Mouse (Mus musculus) adrenal gland, adult 18-20 months (tissue): ENCODE data around the gene Creg2. TPM values are rescaled to one million over a fixed set of nuclear protein-coding genes. Genes with fewer than 3 reads are reported as not detected.
"Not testable (repeated sequence)": the region's sequence is repeated elsewhere in the genome, so short reads cannot be mapped to it uniquely, and the experiment has no call there.

Experiments used
- DNase-seq, 2 experiments: peaks; one replicate each; pipeline ENCODE4 v3.0.0; 2021 to 2022; ENCODE audit warnings: low spot score in 2 of 2
- long read RNA-seq, 2 experiments: library from polyadenylated mRNA; stranded (forward); transcript quantifications; one replicate each; pipeline ENCODE4 v2.0.0; 2021
- total RNA-seq, 2 experiments: library from RNA; stranded (reverse); gene quantifications; 1 replicate in 1 of 2; 2 replicates in 1 of 2; pipeline ENCODE4 v1.2.3; 2021

Gene Creg2
- total RNA-seq = under 1 TPM; 0.35 to 0.36 TPM
- long read RNA-seq, experiment 1 = 0 reads
- long read RNA-seq, experiment 2 = 0 reads

DNA sequence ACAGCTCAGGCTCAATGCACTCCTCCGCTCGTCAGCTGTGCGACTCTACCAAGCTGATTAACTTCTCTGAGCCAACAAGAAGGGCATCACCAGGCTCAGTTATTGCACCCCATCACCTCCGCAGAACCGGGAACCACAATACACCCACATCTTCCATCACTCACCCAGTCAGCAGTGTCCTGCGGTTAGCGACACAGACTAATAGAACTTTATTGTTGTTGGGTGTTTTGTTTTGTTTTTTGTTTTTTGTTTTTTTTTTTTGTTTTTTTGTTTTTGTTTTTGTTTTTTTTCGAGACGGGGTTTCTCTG is at the start of gene Creg2:
Creg2 (minus strand) TSS at position 234 of the 308 bp plus-strand sequence.
- no peak for DNase-seq

DNA sequence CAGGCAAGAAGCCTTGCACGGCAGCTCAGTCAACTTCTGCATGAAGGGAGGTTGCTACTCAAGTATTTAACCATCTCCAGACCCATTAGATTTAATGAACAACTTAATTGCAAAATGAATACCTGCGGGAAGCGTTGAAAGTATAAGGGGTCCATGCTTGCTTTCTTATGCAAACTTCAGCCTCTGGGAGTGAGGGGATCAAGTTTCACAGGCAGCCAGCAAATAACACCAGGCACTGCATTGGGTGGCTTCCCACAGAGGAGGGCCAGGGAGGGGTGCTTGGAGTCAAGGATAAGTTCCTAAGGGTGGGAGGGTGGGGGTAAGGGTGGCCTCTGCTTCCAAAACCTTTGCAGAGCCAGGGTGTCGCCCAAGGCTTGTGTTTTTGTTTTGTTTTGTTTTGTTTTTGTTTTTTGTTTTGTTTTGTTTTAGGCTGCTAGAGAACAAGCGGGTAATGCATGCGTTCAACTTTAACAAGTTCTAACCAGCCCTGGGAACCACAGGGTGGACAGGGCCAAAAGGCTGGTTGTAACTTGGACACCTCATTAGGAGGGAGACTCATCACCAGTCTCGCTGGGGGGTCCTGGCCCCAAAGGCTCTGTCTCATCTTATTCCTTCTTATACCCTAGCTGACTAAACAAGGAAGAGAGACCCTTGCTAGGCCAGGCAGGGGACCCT is 49.5 kb upstream of the Creg2 start:
- no peak for DNase-seq

DNA sequence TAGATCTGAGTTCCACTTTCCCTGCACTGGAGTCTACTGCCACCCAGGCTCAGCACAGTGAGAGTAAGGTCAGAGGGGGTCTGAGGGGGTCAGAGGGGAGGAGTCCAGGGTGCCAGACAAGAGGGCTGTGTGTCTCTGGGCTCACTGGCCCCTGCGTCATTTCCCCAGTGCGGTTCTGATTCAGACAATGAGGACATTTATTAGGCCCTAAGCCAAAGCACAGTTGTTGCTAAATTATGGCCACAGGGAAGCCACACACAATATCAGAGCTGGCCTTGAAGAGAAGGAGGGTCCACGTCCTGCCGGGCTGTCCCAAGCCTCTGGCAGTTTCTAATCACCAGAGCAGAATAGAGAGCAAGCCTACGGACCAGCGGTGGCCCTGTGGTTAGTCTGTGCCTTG is 47.2 kb upstream of the Creg2 start:
- no peak for DNase-seq

DNA sequence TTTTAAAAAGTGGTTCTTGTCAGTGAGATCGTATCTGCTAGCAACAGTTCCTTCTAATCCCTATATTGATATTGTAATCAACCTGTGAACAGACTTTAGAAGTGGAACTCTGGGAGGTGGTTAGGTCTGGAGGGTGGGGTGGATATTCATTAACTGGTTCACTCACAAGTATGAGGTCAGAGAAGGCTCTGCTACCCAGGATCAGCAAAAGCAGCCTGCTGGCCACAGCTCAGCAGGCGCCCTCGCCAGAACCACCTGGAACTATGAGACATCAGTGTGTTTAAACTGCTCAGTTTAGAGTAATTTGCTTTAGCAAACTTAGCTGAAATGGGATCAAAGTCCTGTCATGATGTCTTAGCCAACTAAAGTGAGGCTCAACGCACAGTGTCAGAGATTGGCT is 43.9 kb upstream of the Creg2 start:
- no peak for DNase-seq

DNA sequence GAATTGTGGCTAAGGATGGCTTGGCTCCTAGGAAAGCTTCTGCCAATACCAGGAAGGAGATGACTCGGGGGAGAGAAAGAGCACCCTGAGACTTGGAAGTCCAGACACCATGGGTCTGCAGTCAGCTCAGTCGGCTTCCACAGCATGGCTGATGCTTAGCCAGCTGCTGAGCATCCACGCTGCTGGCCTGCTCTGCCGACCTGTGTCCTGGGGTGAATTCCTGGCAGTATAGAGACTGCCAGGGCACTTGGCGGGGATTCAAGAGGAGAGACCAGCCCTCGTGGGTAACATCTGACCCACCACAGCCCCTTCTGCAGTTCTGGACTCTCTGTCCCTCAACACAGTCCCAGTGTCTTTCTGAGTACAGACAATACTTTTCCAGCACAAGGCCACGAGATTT is 43.5 kb upstream of the Creg2 start:
- no peak for DNase-seq

DNA sequence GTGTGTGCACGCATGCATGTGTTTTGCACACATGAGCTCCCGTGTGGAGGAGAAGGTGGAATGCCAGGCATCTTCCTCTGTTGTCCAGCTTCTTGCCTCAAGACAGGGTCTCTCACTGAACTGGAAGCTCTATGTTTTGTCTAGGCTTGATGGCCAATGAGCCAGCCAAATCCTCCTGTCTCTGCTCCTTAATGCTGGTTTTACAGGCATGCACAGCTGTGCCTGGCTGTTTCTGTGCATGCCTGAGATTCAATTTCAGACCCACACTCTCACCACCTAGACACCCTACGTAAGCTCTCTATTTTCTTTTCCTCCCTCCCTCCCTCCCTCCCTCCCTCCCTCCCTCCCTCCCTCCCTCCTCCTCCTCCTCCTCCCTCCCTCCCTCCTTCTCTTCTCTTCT is 40.7 kb upstream of the Creg2 start:
- no peak for DNase-seq

DNA sequence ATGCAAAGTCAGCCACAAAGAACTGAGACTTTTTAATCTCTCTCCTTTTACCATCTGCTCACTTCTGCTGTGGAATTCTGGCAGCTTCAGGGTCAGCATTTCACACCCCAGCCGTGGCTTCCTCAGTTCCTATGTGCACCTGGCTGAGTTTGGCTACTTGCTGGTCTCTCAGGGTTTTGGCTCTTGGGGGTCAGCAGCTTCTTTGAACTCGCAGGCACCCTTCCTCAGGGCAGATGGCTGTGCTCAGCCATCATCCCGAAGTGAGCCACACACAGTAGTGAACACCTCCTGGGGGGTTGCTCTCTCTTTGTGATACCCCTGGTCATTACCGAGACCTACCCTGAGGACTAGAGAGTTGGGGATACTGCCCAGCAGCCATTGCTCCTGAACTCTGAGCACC is 39.8 kb upstream of the Creg2 start:
- no peak for DNase-seq

DNA sequence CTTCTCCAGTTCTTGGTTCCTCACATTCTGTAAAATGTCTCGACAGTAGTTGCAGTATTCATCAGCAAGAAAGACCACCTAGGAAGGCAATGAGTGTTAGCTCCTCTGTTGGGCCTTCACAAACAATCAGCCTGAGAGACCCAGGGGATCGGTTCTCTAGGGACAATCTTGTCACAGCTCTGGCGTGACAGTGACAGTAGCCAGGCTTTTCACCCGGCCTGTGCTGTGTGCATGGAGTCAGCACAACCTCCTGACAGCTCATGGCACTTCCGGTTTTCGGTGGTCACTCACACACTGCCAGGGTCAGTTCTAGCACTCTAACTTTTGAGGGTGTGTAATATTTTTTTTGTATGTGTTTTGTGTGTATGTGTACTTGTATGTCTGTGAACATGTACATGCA is 37.3 kb upstream of the Creg2 start:
- no peak for DNase-seq

DNA sequence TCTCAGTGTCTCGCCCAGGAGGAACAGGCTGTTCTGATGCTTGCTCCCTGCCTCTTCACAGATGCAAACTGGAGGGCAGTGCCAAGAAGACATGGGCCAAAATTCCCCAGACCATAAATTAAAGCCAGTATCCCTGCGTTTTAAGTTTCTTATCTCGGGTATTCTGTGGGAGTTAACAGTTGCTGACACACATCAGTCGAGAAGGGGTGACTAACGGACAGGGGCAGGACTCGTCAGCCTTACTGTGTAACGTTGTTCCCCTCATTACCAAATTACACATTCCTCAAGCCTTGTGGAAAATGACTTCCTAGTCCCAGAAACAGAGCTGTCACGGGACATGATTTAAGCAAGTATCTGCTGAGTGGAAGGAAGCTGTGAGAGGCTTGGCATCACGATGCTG is 36.0 kb upstream of the Creg2 start:
- no peak for DNase-seq

DNA sequence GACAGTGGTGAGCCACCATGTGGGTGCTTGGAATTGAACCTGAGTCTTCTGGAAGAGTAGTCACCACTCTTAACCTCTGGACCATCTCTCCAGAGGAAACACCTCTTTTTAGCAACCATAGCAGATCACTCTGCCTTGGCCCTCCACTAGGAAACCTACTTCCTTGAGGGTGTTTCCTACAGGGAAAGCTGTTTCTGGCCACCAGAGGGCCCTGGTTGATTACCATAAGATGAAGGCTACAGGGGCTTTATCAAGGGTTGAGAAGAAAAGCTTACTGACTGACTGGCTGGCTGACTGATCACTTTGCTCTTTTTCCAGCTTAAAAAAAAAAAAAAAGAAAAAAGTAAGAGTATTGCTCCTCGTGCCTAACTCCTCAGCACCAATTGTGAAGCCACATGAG is 34.6 kb upstream of the Creg2 start:
- peak; percentile 50 to 67 for DNase-seq

DNA sequence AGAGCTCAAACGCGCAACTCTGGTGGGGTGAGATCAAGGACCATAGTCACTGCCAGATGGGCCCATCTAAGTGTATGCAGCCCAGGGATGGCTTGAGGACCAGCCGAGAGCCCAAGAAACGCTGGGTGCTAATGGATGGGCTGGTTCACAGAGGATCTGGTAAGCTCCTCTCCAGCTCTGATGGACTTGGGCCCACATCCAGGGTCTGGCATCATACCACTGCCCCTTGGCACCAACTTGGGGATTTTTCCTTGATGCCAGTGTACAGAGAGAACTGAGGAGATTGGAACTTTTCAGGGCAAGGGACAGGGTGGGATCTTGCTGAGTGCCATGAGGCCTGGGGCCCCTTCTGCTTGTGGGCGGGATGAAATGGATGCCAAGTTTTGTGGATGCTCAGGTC is 30.4 kb upstream of the Creg2 start:
- no peak for DNase-seq

DNA sequence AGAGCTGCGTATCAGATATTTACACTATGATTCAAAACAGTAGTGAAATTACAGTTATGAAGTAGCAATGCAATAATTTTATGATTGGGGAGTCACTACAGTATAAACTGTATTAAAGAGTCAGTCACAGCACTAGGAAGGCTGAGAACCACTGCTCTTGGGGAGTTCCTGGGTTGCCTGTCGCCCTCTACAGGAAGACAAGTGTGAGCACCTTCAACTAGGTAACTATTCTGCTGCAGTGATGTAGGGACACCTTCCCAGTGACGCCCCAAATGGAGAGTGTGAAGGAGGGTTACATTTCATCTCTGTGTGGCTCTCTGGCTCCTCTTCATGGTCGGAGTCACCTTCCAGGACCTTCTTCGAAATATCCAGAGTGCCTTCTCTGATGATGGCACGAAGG is 29.3 kb upstream of the Creg2 start:
- DNase-seq = no peak

DNA sequence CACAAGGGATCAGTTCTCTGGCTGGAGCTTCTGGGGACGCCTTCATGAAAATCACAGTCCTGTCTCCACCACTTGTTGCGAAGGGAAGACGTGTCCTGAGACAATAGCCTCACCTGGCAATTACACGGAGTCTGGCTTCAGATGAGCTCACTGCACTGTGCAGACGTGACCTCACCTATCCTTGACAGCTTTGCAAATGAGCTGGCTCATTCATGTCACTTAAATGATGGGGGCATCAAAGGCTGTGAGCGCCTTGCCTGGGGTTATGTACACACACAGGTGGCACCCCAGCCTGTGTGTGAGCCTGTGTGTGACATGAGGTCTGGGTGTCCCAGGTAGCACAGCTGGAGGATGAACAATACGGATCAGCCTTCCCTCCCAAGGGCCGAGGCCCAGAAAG is 27.6 kb upstream of the Creg2 start:
- DNase-seq = no peak

DNA sequence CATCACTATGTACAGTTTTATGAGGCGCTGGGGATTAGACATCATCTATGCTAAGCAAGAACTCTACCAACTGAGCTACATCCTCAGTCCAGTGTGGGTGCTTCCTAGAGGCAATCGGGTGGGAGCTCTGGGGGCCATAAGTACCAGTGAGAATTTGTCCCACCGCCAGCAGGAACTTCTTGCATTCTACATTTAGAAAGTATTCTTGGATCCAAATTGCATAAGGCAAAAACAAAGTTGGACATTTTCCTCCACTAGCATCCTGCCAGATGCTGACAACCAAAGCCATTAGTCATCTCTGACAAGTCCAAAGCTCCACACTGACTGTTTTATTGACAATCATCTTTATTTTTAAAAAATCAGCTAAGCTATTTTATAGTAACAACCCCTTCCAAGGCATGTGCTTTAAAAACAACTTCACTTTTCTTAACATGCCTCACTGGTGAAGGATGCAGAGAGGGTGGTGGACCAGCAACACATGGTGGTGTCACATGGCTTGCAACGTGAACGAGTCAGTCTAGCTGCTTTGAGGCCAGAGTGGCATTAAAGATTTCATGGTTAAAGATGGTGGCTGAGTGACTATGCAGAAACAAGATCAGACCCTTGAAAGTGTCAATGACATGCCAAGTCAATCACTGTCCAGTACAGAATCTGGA is 25.1 kb upstream of the Creg2 start:
- no peak for DNase-seq

DNA sequence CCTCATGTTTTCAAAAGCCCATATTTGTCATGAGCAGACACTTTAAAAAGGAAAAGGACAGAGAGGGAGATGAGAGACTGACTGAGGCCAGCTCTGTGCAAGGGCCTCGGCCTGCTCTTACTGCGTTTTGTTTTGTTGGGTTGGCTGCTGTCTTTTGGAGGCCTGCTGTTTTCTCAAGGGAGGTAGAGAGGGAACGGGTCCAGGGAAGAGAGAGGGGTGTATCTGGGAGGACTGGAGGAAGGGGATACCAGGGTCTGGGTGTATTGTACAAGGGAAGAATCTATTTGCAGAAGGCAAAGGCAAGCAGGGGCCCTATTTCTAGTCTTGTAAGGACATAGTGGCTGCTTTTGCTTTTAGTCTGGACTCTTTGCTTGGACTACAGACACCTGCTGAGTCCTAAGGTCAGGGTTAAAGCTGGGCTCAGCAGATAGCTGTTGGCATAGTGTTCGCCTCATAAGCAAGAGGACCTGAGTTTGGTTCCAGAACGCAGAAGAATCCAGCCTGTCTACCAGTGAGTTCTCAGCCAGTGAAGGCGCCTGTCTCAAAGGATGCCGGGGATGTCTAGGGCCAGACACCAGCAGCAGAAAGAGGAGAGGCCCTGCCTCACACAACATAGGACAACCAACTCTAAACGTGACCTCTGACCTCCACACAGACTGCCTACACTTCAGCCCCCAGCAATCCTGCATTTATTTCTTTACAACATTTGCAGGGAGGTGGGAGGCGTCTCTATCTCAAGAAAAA is 21.3 kb upstream of the Creg2 start:
- DNase-seq = no peak

DNA sequence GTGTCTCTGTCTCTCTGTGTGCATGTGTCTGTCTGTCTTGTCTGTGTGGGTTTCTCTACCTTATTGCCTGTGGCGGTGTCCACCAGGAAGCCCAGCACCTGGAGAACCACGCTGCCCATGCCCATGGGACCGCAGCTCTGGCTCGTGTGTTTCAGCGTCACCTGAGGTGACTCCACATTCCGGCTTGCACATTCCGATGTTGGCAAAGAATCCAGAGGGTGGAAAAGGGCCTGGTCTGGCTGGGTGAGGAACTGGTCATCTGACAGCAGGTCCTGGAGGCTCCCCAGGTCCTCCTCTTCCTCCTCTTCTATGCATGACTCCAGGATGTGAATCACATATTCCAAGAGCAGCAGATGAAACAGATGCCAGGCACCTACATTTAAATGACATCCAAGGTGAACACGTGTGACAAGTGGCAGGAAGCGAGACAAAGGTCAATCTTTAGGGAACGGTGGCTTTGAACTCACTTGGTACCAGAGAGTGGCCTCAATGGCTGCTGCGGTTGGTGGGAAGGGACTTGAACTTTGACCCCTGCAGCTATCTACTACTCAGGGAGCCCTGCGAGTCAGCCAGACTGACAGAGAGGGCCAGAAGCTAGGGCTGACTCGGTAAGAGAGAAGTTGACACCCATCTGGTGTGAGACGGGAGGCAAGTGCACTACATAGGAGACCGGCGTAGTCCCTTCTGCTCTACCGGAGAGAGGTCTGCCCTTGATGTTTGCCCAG is 19.1 kb upstream of the Creg2 start:
- DNase-seq = no peak

DNA sequence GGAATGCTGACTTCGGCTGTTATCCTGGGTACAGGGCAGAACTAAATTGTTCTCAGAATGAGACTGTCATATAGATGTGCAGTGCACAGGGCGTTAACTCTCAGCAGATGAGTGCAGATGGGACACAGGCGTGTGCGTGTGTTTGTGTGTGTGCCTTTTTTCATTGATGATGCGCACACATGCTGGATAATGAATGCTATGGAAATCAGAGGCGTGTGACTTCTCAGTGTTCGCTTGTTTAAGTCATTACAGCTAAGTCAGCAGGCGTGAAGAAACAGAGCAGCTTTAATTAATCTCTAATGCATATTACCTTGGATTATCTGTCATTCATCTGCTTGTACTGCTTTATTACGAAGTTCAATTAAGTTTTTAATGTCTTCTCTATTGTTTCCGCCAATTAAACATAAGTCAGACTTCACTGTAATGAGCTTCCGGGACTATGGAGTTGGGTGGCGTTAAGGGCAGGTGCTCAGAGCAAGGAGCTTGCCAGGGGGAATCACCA is 15.5 kb upstream of the Creg2 start:
- DNase-seq = no peak

DNA sequence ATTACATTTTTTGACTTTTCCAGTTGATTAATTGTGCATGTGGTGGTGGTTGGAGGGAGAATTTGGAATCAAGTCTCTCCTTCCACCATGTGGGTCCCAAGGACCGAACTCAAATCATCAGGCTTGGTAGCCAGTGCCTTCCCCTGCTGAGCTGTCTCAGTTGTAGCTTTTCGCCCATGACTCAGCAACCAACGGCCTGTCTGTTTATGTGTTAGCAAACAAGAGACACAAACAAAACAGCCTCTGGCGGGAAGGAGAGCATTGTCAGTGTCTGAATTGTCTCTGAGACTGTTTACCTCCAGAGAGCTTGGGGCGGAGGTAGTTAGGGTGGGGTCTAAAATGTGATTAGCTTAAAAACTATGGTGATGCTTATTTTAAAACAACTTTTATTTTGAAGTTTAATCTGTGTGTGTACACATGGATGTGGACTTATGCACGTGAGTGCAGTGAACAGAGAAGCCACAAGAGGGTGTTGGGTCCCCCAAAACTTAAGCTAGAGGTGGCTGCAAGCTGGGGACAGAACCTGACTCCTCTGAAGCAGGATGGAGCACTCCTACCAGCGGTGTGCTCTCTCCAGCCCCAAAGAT is 12.9 kb upstream of the Creg2 start:
- DNase-seq = no peak

DNA sequence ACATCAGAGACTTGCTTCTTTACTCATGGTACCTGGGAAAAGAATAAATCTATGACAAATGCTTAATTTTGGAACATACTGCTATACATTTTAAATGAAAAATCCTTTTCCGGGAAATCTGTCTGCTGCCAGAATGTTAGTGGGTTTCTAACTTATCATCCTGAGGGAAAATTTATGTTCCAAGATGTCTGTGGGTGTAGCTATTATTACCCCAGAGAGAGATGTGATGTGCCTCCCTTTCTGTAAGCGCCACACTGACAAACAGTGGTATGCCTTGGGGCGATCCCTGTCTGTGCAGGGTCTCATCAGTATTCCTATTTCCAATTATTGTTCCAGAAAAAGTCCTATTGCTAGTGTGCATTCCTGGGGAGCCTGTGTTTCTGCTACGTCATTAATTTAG is 11.8 kb upstream of the Creg2 start:
- no peak for DNase-seq

DNA sequence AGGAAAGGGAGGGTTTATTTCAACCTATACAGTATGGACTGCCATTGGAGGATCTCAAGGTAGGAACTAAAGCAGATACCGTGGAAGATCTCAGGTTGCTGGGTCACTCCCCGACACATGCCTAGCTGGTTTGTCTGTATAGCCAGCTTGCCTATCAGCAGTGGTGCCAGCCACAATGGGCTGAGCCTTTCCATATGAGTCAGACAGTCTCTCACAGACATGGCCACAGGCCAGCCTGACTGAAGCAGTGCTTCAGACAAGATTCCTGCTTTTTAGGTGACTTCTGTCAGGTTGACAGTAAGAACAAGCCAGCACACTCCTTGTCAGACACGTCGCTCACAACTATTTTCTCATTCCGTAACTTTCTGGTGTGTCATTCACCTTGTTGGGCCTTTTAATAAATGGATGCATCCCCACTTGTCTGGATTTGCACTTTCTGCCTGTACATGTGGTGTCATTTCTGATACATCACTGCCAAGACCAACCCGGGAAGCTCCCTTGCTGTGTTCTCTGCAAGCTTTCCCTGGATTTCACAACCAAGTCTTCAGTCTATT is 5.8 kb upstream of the Creg2 start:
- no peak for DNase-seq

DNA sequence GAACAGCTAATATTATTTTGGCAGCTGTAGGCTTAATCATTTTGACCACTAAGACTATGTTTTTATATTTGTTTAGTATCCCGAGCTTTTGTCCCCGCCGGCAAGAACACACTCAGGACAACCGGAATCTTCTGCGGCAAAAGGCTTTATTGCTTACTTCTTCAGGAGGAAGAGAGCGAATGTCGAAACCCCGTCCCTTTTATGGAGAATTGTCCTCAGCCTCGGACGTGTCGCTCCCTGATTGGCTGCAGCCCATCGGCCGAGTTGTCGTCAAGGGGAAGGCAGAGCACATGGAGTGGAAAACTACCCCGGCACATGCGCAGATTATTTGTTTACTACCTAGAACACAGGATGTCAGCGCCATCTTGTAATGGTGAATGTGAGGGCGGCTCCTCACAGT is 3.6 kb upstream of the Creg2 start:
- not testable (repeated sequence) for DNase-seq
